Mouse (Mus musculus) CH12.LX (cell line): ENCODE results near the gene Pafah1b1. TPM values are rescaled to one million over a fixed set of nuclear protein-coding genes. Genes with fewer than 3 reads are reported as not detected.
A peak's percentile ranks its signal among the peaks of the same experiment; 100 is the strongest.

Experiments
- DNase-seq: peaks from one replicate; pipeline ENCODE4 v3.0.0-alpha.2; 2013; ENCODE audit errors: extremely low read depth
- H3K27ac ChIP-seq: 2 replicates; pipeline ENCODE4 v1.5.1; 2012; ENCODE audit warnings: low read depth, mild to moderate bottlenecking, control low read depth, moderate library complexity; ENCODE audit not compliant: insufficient read depth
- H3K27me3 ChIP-seq: replicated peaks from 2 replicates; pipeline ENCODE3; 2012; ENCODE audit warnings: inconsistent platforms
- H3K36me3 ChIP-seq, 2 experiments: replicated peaks in 1 of 2; 2 replicates each; pipeline versions ENCODE3 to v1.6.1; 2012; ENCODE audit warnings: inconsistent platforms in 1 of 2, low read length in 1 of 2, mild to moderate bottlenecking in 1 of 2, mixed read lengths in 1 of 2, moderate library complexity in 1 of 2; ENCODE audit not compliant: control insufficient read depth in 1 of 2, insufficient read depth in 1 of 2
- H3K4me1 ChIP-seq, 2 experiments: 2 replicates each; pipeline ENCODE4 v1.6.1; 2012; ENCODE audit warnings: inconsistent platforms in 1 of 2, moderate library complexity in 1 of 2; ENCODE audit not compliant: insufficient read depth in 2 of 2, control insufficient read depth in 1 of 2
- H3K4me2 ChIP-seq: 2 replicates; pipeline ENCODE4 v1.6.1; 2012; ENCODE audit warnings: low read depth, mild to moderate bottlenecking, control low read depth; ENCODE audit not compliant: poor library complexity, insufficient read depth, severe bottlenecking
- H3K4me3 ChIP-seq, 3 experiments: fragments of 150-350 bp in 1 of 3; sonication (generic) in 1 of 3; replicated peaks in 1 of 3; 2 replicates each; pipeline versions ENCODE3 to v1.5.1; 2011 to 2012; ENCODE audit warnings: low read depth in 2 of 3, low read length in 2 of 3, mild to moderate bottlenecking in 2 of 3, moderate library complexity in 2 of 3, control low read depth in 1 of 3, improper control_type of control experiment in 1 of 3, inconsistent platforms in 1 of 3, mixed read lengths in 1 of 3; ENCODE audit not compliant: poor library complexity in 1 of 3
- H3K79me2 ChIP-seq: replicated peaks from 2 replicates; pipeline ENCODE4 v1.6.1; 2012; ENCODE audit warnings: mild to moderate bottlenecking, moderate library complexity; ENCODE audit not compliant: control insufficient read depth, poor library complexity, insufficient read depth, severe bottlenecking; ENCODE audit errors: extremely low read depth
- H3K9ac ChIP-seq: 2 replicates; pipeline ENCODE4 v1.6.1; 2012; ENCODE audit warnings: low read depth, mild to moderate bottlenecking, control low read depth, moderate library complexity; ENCODE audit not compliant: insufficient read depth
- H3K9me3 ChIP-seq: replicated peaks from 2 replicates; pipeline ENCODE3; 2012; ENCODE audit warnings: low read length, inconsistent platforms, mixed read lengths
- BHLHE40 ChIP-seq: IDR thresholded peaks from 2 replicates; pipeline ENCODE4 v1.6.1; 2011; ENCODE audit warnings: mild to moderate bottlenecking, low read depth, low read length, improper control_type of control experiment
- E2F4 ChIP-seq: IDR thresholded peaks from 2 replicates; pipeline ENCODE4 v1.6.1; 2011; ENCODE audit warnings: low read depth, low read length, improper control_type of control experiment; ENCODE audit not compliant: insufficient replicate concordance
- MEF2A ChIP-seq: IDR thresholded peaks from 2 replicates; pipeline ENCODE4 v1.6.1; 2014; ENCODE audit warnings: low read depth, mild to moderate bottlenecking, inconsistent platforms, low read length, improper control_type of control experiment, borderline replicate concordance
- NELFE ChIP-seq: IDR thresholded peaks from 2 replicates; pipeline ENCODE4 v1.6.1; 2011; ENCODE audit warnings: low read depth, low read length, improper control_type of control experiment
- POLR2A ChIP-seq: IDR thresholded peaks from 2 replicates; pipeline ENCODE4 v1.6.1; 2011; ENCODE audit warnings: low read depth, mild to moderate bottlenecking, improper control_type of control experiment, low read length
- POLR2AphosphoS2 ChIP-seq: IDR thresholded peaks from 2 replicates; pipeline ENCODE4 v1.6.1; 2011; ENCODE audit warnings: low read depth, low read length, improper control_type of control experiment
- RCOR1 ChIP-seq: conservative IDR thresholded peaks from 2 replicates; pipeline ENCODE4 v1.6.1; 2012; ENCODE audit warnings: low read depth, mild to moderate bottlenecking, inconsistent platforms, low read length, improper control_type of control experiment
- SIN3A ChIP-seq: IDR thresholded peaks from 2 replicates; pipeline ENCODE4 v1.6.1; 2012; ENCODE audit warnings: low read length, improper control_type of control experiment, inconsistent platforms
- TCF12 ChIP-seq: IDR thresholded peaks from 2 replicates; pipeline ENCODE4 v1.6.1; 2014; ENCODE audit warnings: low read depth, mild to moderate bottlenecking, inconsistent platforms, low read length, improper control_type of control experiment
- ZC3H11A ChIP-seq: IDR thresholded peaks from 2 replicates; pipeline ENCODE4 v1.6.1; 2012; ENCODE audit warnings: low read depth, mild to moderate bottlenecking, inconsistent platforms, low read length, improper control_type of control experiment
- ZKSCAN1 ChIP-seq: IDR thresholded peaks from 2 replicates; pipeline ENCODE4 v1.6.1; 2012; ENCODE audit warnings: low read depth, inconsistent platforms, low read length, improper control_type of control experiment, borderline replicate concordance
- ZMIZ1 ChIP-seq: IDR thresholded peaks from 2 replicates; pipeline ENCODE4 v1.6.1; 2012; ENCODE audit warnings: low read depth, mild to moderate bottlenecking, inconsistent platforms, low read length, improper control_type of control experiment
- dilution Hi-C: fragments of 300-500 bp; cut with MboI; formaldehyde crosslinking; loops from 2 replicates; pipeline ENCODE4 v1.14.3; 2020; ENCODE audit warnings: low sequenced_read_pairs; ENCODE audit not compliant: extremely low pct_unique_long_range_greater_than_20kb, extremely low pct_ligation_motif_present
- in situ Hi-C: fragments of 300-500 bp; cut with MboI; formaldehyde crosslinking; loops from 3 replicates; pipeline ENCODE4 v1.14.3; 2019; ENCODE audit warnings: low sequenced_read_pairs, low pct_ligation_motif_present, low pct_unique_long_range_greater_than_20kb, mixed read lengths
- polyA plus RNA-seq: library from polyadenylated mRNA; unstranded; fragments of >175 nt; gene quantifications from 2 replicates; pipeline ENCODE4 v1.2.1, GENCODE M21; 2012; ENCODE audit warnings: low read depth; ENCODE audit not compliant: insufficient read length
- total RNA-seq, 2 experiments: library from RNA; depleted of rRNA; stranded (reverse); fragments of 300-350 nt in 1 of 2; fragments of >200 nt in 1 of 2; gene quantifications; 2 replicates each; pipeline ENCODE4 v1.2.3; 2012 to 2014

The Pafah1b1 gene
- total and polyA plus RNA-seq, 3 experiments, result 53.9 to 136 (median 107) TPM

DNA sequence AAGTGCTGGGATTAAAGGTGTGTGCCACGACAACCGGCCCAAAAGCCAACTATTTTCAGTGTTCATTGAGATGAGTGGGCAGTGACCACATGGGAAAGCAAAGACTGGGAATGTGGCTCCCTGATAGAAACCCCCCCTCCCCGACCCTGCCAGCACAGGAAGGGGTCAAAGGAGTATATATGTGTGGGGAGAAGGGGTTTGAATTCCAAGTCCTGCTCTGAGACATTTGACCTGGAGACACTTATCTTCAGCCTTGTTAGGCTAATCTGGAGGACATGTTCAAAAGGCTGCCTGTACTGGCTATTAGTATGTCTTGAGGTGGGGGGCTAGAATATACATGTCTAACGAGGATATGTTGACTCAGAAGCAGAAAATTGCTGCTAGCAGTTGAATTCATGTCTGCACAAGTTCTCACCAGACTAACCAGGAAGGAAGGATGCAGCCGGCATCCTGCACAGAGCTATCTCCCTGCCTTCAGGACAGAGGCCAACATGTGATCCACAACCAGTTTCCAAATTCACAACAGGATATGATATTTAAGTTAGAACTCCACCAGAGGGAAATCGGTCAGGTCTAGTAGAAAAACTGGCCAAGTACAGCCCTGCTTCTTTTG, 51.5 kb downstream of the Pafah1b1 start:
- no peak for DNase-seq
- Histone ChIP-seq H3K36me3 (peaks cover 60 to 91% of the 10 kb centered on the region in 2 experiments), H3K9ac (no peak overlapping the region), H3K9me3 (no peaks in the 10 kb centered on the region), H3K4me3 (no peak overlapping the region), H3K4me2 (no peak overlapping the region), H3K27me3 (no peaks in the 10 kb centered on the region), H3K27ac (no peak overlapping the region), H3K4me1 (no peaks in the 10 kb centered on the region), H3K79me2 (peaks cover 6% of the 10 kb centered on the region; the same call in 1 of the 2 replicates)
- in situ Hi-C loops (no loop called here), dilution Hi-C loops (no loop called here)
- TF ChIP-seq POLR2AphosphoS2 (peak; percentile 93), SIN3A (no peak)

DNA sequence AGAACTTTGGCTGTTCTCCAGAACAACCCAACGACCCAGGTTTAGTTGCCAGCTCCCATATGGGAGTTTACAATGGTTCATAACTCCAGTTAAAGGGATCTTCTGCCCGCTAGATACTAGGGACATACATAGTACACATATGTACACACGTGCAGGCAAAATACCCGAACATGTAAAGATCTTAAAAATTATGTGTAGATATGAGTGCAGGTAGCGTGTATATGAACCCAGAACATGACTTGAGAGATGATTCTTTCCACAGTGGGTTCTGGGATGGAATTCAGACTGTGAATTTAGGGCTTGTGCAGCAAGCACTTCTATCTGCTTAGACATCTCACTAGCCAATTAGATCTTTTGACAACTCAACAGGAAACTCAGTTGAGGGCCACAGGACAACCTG, 52.6 kb downstream of the Pafah1b1 start:
- TF ChIP-seq ZKSCAN1 (no peak), POLR2A (no peak; the same call in 1 of the 2 replicates), ZMIZ1 (0 out of 2 replicates have a peak, but pooled peaks have one; percentile 55), POLR2AphosphoS2 (0 out of 2 replicates have a peak, but pooled peaks have one; percentile 73)
- in situ Hi-C loops, result no loop called here
- dilution Hi-C loops, result no loop called here
- H3K4me2 ChIP-seq, result no peak overlapping the region
- H3K79me2 ChIP-seq, result no peaks in the 10 kb centered on the region; the same call in 1 of the 2 replicates
- no peaks in the 10 kb centered on the region for H3K9me3 ChIP-seq
- H3K9ac ChIP-seq, result no peak overlapping the region
- no peak overlapping the region for H3K27ac ChIP-seq
- DNase-seq, result no peak
- H3K4me1 ChIP-seq, result no peaks in the 10 kb centered on the region
- no peaks in the 10 kb centered on the region for H3K27me3 ChIP-seq
- H3K36me3 ChIP-seq, result peaks cover 60 to 91% of the 10 kb centered on the region in 2 experiments
- H3K4me3 ChIP-seq, result no peak overlapping the region

DNA sequence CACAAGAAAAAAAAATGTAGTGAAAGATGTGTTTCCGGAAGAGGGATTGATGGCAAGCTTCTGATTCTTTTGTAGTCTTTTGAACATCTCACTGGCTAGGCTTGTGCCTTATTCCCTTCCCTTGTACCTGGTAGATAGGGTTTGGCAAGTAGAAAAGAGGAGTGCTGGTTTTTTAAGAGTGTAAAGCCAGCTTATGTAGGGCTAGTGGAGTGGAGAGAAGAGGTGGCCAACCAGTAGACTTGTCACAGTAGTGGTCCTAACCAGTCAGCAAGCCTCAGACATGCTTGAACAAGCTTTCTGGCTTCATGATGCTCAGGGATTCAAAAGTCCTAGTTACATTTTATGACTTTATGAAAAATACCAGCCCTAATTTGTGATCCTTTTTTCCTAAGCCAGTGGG, 53.5 kb downstream of the Pafah1b1 start:
- in situ Hi-C loops, result no loop called here
- Histone ChIP-seq H3K9me3 (no peaks in the 10 kb centered on the region), H3K4me2 (no peak overlapping the region), H3K27me3 (no peaks in the 10 kb centered on the region), H3K27ac (no peak overlapping the region), H3K4me3 (no peak overlapping the region), H3K9ac (no peak overlapping the region), H3K36me3 (peaks cover 64 to 92% of the 10 kb centered on the region in 2 experiments), H3K79me2 (no peaks in the 10 kb centered on the region), H3K4me1 (no peaks in the 10 kb centered on the region)
- TF ChIP-seq NELFE, result no peak
- no peak for TF ChIP-seq RCOR1
- TF ChIP-seq E2F4, result no peak
- no peak for TF ChIP-seq BHLHE40
- no peak for TF ChIP-seq TCF12
- no peak for TF ChIP-seq ZC3H11A
- TF ChIP-seq MEF2A, result no peak
- no peak for DNase-seq
- dilution Hi-C loops, result no loop called here
